Mouse (Mus musculus) stomach, postnatal 0 days (tissue): ENCODE data around the gene Pcdh9.

Experiments
- CTCF ChIP-seq: IDR thresholded peaks from 2 replicates; pipeline ENCODE4 v1.5.1; 2016; ENCODE audit warnings: antibody characterized with exemption, low read depth, mild to moderate bottlenecking, moderate library complexity
- EP300 ChIP-seq: optimal IDR thresholded peaks from 2 replicates; pipeline ENCODE3; 2016; ENCODE audit warnings: antibody characterized with exemption

DNA sequence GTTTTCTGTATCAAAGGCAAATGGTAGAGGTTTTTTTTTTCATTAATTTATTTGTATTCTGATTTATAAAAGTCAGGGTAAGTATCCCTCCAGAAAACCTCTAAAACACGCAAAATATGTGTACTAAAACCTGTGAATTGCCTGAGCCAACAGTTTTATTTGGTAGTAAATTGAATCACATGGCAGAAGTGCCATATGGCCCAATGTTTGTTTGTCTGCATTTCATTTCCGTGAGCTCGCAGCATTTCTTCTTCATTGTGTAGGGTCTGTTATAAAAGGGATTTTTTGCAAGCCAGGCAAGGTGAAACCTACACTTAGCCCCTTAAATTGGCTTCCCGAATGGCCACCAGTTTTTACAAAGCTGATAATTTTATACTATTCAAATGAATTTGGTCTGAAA lies 104.2 kb downstream of the Pcdh9 start:
- TF ChIP-seq CTCF = no peak
- no peak for TF ChIP-seq EP300
